Mouse (Mus musculus) forebrain, embryonic 12.5 days (tissue): ENCODE data around the gene Gm49510. TPM values are rescaled to one million over a fixed set of nuclear protein-coding genes. Genes with fewer than 3 reads are reported as not detected.

Experiments used
- ATAC-seq: fragments of 200-750 bp; cut with Nextera tagmentation; 2 replicates; pipeline ENCODE4 v1.8.0; 2017; ENCODE audit warnings: moderate TSS enrichment; ENCODE audit not compliant: low FRiP score
- H3K27ac ChIP-seq: fragments of 300-500 bp; sonication (generic); 2 replicates; pipeline ENCODE4 v1.5.1; 2016; ENCODE audit warnings: mild to moderate bottlenecking
- H3K27me3 ChIP-seq: fragments of 300-500 bp; sonication (generic); 2 replicates; pipeline ENCODE4 v1.6.1; 2016; ENCODE audit warnings: mild to moderate bottlenecking
- H3K36me3 ChIP-seq: fragments of 300-500 bp; sonication (generic); replicated peaks from 2 replicates; pipeline ENCODE4 v1.6.1; 2016; ENCODE audit warnings: mild to moderate bottlenecking
- H3K4me1 ChIP-seq: fragments of 300-500 bp; sonication (generic); 2 replicates; pipeline ENCODE4 v1.6.1; 2016
- H3K4me2 ChIP-seq: fragments of 300-500 bp; sonication (generic); 2 replicates; pipeline ENCODE4 v1.6.1; 2016; ENCODE audit warnings: mild to moderate bottlenecking, moderate library complexity
- H3K4me3 ChIP-seq: fragments of 300-500 bp; sonication (generic); replicated peaks from 2 replicates; pipeline ENCODE4 v1.5.1; 2016; ENCODE audit warnings: mild to moderate bottlenecking
- H3K9ac ChIP-seq: fragments of 300-500 bp; sonication (generic); 2 replicates; pipeline ENCODE4 v1.6.1; 2016; ENCODE audit warnings: mild to moderate bottlenecking
- H3K9me3 ChIP-seq: fragments of 300-500 bp; sonication (generic); 2 replicates; pipeline ENCODE4 v1.6.1; 2016
- WGBS: fragments of 180-500 bp; shearing (Covaris S2); methylation state at CpG from one replicate; pipeline ENCODE4 v1.1.7; 2016; 5-methylcytosine and 5-hydroxymethylcytosine counted together
- polyA plus RNA-seq: library from polyadenylated mRNA; unstranded; fragments of >200 nt; fragmentation: Nextera tagmentation; extraction: Ambion mirVana; gene quantifications from 2 replicates; pipeline ENCODE4 v1.2.1, GENCODE M21; 2016

Gm49510 gene
- polyA plus RNA-seq, 1 experiment from 2014 or later: not detected

DNA sequence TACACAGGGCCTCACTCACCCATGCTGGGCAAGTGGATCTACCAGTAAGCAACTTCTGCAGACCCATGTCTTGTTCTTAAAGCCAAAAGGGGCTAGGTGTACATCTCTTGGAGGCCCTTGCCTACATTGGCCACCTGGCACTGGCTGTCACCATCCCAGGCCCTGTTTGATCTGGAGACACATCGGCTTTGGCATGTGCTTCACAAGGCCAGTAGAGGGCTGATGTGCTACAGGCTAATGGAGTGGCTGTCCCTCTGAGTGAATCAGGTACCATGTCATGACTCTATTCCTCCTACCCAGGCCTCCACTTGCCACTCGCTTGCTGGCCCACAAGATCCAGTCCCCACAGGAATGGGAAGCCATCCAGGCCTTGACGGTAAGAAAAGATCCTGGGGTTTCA lies 17.6 kb upstream of the Gm49510 start:
- Histone ChIP-seq H3K9ac (no peak overlapping the region), H3K4me3 (no peak overlapping the region), H3K36me3 (peaks cover 68% of the 10 kb centered on the region), H3K4me1 (peaks cover 18% of the 10 kb centered on the region), H3K4me2 (no peak overlapping the region), H3K27me3 (no peaks in the 10 kb centered on the region), H3K27ac (no peak overlapping the region), H3K9me3 (no peaks in the 10 kb centered on the region)
- ATAC-seq: no peak
- WGBS: 83% methylated on average over 3 of the region's 3 CpGs

DNA sequence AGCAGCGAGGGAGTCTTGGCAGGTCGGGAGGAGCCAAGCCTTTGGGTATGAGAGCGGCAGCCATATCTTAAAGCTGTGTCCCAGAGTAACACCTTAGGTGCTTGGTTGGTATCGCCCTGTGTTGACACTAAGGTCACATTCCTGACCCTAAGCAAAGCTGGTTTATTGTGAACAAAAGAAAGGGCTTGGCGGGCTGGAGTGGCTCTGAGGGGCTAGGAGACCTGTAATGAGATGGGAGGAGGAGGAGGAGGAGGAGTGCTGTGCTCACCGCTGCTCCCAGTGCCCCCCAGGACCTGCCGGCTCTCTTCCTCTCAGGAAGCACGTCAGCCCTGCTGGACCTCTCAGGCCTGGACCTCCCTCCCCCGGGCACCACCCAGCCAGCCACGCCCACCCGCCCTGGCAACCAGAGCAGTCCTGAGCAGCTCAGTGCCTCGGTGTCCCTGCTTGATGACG lies 10.0 kb upstream of the Gm49510 start:
- peaks cover 91% of the 10 kb centered on the region for H3K36me3 ChIP-seq
- 0 out of 2 replicates have a peak, but pooled peaks cover 3% of the 10 kb centered on the region for H3K4me1 ChIP-seq
- H3K4me2 ChIP-seq: no peak overlapping the region
- no peak overlapping the region for H3K4me3 ChIP-seq
- no peak for ATAC-seq
- H3K9me3 ChIP-seq: no peaks in the 10 kb centered on the region
- no peaks in the 10 kb centered on the region for H3K27me3 ChIP-seq
- H3K9ac ChIP-seq: no peak overlapping the region
- WGBS: 19% methylated on average over 13 of the region's 13 CpGs
- H3K27ac ChIP-seq: no peak overlapping the region

DNA sequence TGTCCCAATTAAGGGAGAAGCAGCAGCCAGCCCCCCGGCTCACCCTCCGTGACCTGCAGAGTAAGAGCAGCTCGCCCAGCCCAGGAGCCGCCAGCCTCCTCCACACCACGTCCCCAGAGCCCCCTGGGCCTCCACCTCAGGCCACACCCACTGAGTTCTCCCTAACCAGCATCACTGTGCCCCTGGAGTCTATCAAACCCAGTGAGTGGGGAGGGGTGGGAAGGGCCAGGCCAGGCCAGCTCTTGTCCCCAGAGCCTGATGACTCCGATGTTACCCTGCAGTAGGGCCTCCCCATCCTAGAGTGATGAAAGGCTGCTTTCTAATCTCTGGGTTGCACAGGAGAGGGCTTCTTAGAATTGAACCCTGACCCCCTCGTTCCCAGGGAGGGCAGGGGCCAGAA lies 7.0 kb upstream of the Gm49510 start:
- H3K36me3 ChIP-seq: peaks cover 67% of the 10 kb centered on the region

DNA sequence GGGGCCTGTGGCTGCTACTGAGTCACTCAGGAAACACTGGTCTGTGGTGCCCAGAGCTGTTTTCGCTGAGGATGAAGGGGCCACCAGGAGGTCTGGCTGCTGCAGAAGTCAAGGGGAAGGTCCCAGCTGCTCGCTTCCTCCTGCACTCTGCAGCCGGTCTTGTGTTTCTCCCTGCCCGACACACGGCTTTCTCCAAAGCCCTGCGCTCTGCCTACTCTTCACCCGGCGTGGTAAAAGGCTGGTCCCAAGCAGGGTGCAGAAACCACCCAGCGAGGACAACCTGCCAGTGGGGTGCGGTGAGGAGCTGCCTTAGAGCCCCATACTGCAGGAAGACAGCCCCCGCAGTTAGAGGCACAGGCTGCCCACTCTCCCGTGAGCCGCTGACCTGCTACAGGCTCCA lies 4.7 kb upstream of the Gm49510 start:
- WGBS: 76% methylated on average over 13 of the region's 13 CpGs
- Histone ChIP-seq H3K9me3 (no peaks in the 10 kb centered on the region), H3K27me3 (peaks cover 13% of the 10 kb centered on the region; the same call in 1 of the 2 replicates), H3K4me1 (peaks cover 11% of the 10 kb centered on the region; the same call in 1 of the 2 replicates), H3K9ac (no peak overlapping the region), H3K27ac (no peak overlapping the region), H3K4me3 (no peak overlapping the region), H3K36me3 (peaks cover 44% of the 10 kb centered on the region), H3K4me2 (no peak overlapping the region)
- ATAC-seq: no peak

More for the DNA sequence above, 7.0 kb upstream of the Gm49510 start:
- Histone ChIP-seq H3K4me2 (no peak overlapping the region), H3K27me3 (no peaks in the 10 kb centered on the region), H3K4me1 (0 out of 2 replicates have a peak, but pooled peaks cover 3% of the 10 kb centered on the region), H3K9me3 (no peaks in the 10 kb centered on the region), H3K9ac (no peak overlapping the region), H3K4me3 (no peak overlapping the region), H3K27ac (no peak overlapping the region)
- no peak for ATAC-seq
- WGBS: 70% methylated on average over 7 of the region's 7 CpGs

DNA sequence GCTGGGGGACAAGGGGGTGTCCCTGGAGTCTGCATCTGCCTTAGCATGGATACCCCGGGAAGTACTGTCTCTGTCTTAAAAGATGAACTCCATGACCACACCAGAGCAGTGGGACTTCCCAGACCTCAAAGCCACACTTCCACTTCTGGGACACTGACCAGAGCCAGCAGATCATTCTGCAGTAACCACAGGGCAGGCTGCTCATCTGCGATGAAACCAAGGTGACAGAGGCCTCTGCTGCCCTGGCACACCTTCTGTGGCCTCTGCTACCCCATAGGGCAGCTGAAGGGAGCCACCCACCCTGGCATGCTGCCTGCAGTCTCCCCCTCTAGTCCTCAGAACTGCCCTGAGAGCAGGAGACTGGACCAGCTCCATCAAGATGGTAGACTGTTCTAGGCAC lies 3.7 kb upstream of the Gm49510 start:
- H3K27ac ChIP-seq: no peak overlapping the region
- peaks cover 36% of the 10 kb centered on the region for H3K36me3 ChIP-seq
- WGBS: 81% methylated on average over 2 of the region's 2 CpGs
- ATAC-seq: no peak
- H3K9me3 ChIP-seq: no peaks in the 10 kb centered on the region
- H3K4me2 ChIP-seq: no peak overlapping the region
- no peak overlapping the region for H3K4me3 ChIP-seq
- H3K27me3 ChIP-seq: peaks cover 23% of the 10 kb centered on the region
- no peak overlapping the region for H3K9ac ChIP-seq
- peaks cover 21% of the 10 kb centered on the region for H3K4me1 ChIP-seq

DNA sequence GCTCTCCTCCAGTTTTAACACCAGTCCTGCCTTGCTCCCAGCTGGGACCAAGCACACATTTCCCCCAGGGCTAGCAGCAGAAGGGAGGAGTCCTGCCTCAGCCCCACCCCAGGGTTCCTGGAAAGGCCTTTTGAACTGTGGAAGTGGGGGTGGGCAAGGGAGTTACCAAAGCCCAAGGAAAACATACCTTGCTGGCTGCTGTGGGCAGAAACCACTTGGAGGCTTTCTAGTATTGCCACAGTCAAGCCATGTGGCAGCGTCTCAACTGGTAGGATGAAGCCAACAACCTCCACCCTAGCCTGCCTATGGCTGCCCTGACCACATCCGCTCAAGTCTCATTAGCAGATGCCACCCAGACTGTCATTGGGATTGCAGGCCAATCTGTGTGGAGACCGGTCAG lies 3.3 kb upstream of the Gm49510 start:
- peaks cover 32% of the 10 kb centered on the region for H3K36me3 ChIP-seq
- WGBS: 88% methylated on average over 3 of the region's 3 CpGs
- no peak overlapping the region for H3K27ac ChIP-seq
- H3K9me3 ChIP-seq: no peaks in the 10 kb centered on the region
- no peak overlapping the region for H3K4me3 ChIP-seq
- peaks cover 27% of the 10 kb centered on the region for H3K27me3 ChIP-seq
- no peak for ATAC-seq
- peaks cover 25% of the 10 kb centered on the region for H3K4me1 ChIP-seq
- H3K9ac ChIP-seq: no peak overlapping the region
- no peak overlapping the region for H3K4me2 ChIP-seq

DNA sequence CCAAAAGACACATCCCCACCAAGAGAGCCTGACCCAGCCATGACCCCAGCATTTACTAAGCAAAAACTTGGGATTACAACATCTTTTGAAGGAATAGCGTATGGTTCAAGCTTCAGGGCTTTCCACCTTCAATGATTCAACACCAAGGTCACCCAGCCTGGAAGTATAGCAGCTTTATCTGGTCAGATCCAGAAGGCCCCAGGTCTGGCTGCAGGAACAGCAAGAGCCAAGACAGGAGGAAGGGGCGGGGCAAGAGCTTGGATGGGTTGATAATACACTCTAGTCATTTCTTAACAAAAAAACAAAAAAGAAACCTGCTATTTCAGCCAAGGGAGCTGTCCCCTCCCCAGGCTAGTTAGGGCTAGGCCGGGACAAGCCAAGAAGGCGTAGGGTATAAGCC lies 2.0 kb upstream of the Gm49510 start:
- Histone ChIP-seq H3K27me3 (peaks cover 37% of the 10 kb centered on the region), H3K4me2 (no peak overlapping the region), H3K9me3 (no peaks in the 10 kb centered on the region), H3K27ac (no peak overlapping the region), H3K4me1 (peaks cover 30% of the 10 kb centered on the region), H3K9ac (no peak overlapping the region), H3K36me3 (peaks cover 18% of the 10 kb centered on the region), H3K4me3 (no peak overlapping the region)
- 90% methylated on average over 4 of the region's 4 CpGs for WGBS
- ATAC-seq: no peak

DNA sequence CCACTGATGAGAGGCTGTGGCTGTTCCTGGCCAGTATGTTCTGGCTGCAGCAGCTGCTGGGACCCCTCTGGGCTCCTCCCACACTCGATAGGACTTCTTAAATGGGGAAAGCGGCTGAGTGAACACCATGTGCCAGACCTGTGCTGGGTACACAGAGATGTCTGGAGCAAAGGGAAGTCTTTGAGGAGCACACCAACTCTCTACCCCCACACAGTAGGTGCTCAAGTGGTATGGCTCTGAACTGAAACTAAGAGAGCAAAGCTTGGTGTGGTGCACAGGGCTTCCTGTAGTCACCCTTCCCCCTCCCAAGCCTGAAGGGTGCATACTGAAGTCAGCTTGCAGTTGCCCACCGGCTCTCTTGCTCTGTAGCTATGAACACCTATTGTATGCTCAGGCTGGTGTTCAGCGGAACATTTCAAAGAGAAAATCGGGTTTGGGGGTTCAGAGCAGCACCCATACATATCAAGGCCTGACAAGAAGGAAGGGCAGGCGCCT lies 913 bp upstream of the Gm49510 start:
- Histone ChIP-seq H3K4me1 (peaks cover 30% of the 10 kb centered on the region), H3K9me3 (no peaks in the 10 kb centered on the region), H3K4me3 (no peak overlapping the region), H3K36me3 (peaks cover 8% of the 10 kb centered on the region; the same call in 1 of the 2 replicates), H3K27me3 (peaks cover 37% of the 10 kb centered on the region), H3K27ac (no peak overlapping the region), H3K9ac (no peak overlapping the region), H3K4me2 (no peak overlapping the region)
- ATAC-seq: no peak
- 53% methylated on average over 6 of the region's 6 CpGs for WGBS

DNA sequence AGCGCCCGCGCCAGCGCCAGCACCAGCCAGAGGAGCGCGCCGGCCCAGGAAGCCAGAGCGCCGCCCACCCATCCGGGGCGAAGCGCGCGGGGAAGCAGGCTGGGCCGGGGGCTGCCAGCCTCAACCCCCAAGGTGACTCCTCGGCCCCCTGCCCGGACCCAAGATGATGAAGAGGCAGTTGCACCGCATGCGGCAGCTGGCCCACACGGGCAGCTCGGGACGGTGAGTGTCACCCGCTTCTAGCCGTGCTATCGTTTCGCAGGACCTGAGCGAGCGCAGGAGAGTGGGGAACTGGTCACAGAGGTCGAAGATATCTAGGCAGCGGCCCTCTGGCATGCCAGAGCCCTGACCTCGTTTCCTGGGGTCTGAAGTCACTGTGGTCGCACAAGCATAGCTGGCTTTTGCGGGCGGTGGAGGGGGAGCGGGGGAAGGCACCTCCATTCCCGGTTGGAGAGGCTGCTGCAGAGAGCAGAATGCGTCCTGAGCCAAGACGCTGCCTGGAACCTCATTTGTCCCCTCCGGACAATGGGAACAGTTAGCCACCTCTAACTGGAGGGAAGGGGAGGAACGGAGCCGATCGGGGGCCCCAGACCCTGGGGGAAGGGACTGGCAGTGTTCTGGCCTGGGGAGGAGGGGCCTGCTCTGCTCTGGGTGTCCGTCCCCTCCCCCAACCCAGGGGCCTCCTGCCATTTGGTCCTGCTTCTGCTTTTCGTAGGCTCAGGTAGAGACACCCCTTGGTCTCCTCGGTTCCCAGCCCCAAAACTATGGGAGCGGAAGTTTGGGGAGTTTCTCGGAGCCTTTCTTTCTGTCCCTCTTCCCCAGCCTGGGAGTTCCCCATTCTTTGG lies 495 bp downstream of the Gm49510 start, which contains the start of gene Sh3bp1:
Gene Sh3bp1 (plus strand): TSS at position 29 of the 845 bp plus-strand sequence.
- Histone ChIP-seq H3K4me1 (peaks cover 27% of the 10 kb centered on the region), H3K27ac (no peak within 1 kb of the TSS; the same call in 1 of the 2 replicates), H3K9me3 (no peaks in the 10 kb centered on the region), H3K27me3 (peaks cover 37% of the 10 kb centered on the region), H3K36me3 (0 out of 2 replicates have a peak, but pooled peaks cover 3% of the 10 kb centered on the region), H3K9ac (peak within 1 kb of the TSS; percentile 68), H3K4me2 (peak within 1 kb of the TSS; percentile 95), H3K4me3 (peak within 1 kb of the TSS; percentile 57)
- WGBS: under 1% methylated on average over 46 of the region's 47 CpGs
- 0 out of 2 replicates have a peak, but pooled peaks have one; percentile 37 for ATAC-seq

DNA sequence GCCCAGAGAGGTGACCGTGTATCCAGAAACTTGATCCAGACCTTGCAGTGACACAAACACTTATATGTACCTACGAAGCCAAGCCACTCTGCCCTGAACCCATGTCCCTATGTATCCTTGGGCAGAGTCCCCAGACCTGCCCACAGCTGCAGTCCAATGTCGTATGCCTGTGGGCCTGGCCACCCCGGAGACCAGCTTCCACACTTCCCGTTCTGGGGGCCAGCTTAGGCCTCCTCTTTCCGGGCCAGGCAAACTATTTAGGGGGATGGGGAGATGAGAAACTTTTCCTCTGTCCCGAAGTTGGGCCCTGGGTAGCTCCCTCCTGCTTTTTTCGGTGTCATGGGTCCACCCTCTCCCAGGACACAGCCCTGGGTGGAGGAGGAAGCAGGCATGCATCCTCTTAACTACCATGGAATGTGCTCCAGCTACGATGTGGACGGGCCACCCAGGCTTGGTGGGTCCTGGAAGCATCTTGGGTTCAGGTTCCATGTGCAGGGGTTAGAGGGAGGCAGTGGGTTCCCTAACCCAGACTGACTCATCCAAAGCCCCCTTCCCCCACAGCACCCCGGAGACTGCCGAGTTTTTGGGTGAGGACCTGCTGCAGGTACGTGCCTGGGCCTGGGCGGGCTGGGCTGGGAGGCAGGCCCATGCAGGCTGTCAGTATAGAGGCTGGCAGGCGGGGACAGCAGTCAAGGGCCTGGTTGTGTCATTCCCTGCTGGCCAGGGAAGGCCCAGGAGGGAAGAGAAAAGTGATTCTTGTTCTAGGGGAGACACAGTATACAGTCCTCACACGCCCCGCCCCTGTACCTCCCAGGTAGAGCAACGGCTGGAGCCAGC lies 1.3 kb downstream of the Gm49510 start:
- peaks cover 37% of the 10 kb centered on the region for H3K27me3 ChIP-seq
- H3K36me3 ChIP-seq: no peaks in the 10 kb centered on the region
- H3K4me2 ChIP-seq: peak overlapping the region; percentile 95
- no peak overlapping the region for H3K27ac ChIP-seq
- H3K9me3 ChIP-seq: no peaks in the 10 kb centered on the region
- H3K9ac ChIP-seq: peak overlapping the region; percentile 68
- ATAC-seq: no peak
- peak overlapping the region; percentile 57 for H3K4me3 ChIP-seq
- peaks cover 27% of the 10 kb centered on the region for H3K4me1 ChIP-seq
- whole genome bisulfite sequencing: 23% methylated on average over 18 of the region's 18 CpGs

DNA sequence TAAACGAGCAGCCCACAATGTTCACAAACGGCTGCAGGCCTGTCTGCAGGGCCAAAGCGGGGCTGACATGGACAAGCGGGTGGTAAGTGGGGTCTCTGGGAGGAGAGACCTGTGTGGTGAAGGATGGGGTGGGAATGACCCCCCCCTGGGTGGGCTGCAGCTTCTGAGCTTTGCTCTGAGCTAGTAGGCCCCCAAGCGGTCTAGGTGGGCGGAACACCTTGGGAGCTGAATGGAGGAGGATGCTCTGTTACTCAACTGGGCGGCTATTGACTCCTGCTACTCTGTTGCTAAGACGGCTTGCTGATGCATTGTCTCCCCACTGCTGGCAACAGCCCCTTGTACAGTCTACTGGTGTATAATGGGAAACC lies 1.9 kb downstream of the Gm49510 start:
- Histone ChIP-seq H3K4me2 (peak overlapping the region; percentile 95), H3K27ac (0 out of 2 replicates have a peak overlapping the region, but pooled peaks have one; percentile 13), H3K4me1 (peaks cover 27% of the 10 kb centered on the region), H3K36me3 (0 out of 2 replicates have a peak, but pooled peaks cover 1% of the 10 kb centered on the region), H3K27me3 (peaks cover 37% of the 10 kb centered on the region), H3K9me3 (no peaks in the 10 kb centered on the region), H3K9ac (no peak overlapping the region), H3K4me3 (no peak overlapping the region)
- WGBS: 31% methylated on average over 8 of the region's 8 CpGs
- no peak for ATAC-seq

DNA sequence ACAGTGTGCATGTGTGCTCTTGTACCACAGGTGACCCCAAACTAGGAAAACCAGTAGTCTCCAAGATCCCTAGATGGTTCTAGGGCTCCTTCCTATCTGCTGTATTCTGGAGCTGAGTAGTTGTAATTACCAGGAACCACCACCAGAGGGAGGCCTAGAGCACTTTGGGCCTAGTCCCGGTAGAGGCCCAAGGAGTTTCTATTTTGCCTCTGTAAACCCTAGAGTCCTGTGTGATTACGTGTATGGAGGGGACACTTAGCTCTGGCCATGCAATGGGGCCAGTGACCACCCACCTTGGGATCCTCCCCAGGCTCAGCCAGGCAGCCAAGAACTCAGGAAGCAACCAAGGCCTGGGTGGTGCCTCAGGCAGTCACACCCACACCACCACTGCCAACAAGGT lies 3.8 kb downstream of the Gm49510 start:
- Histone ChIP-seq H3K9me3 (no peaks in the 10 kb centered on the region), H3K27ac (no peak overlapping the region), H3K4me1 (peaks cover 27% of the 10 kb centered on the region), H3K4me3 (no peak overlapping the region), H3K9ac (no peak overlapping the region), H3K4me2 (no peak overlapping the region), H3K27me3 (peaks cover 37% of the 10 kb centered on the region), H3K36me3 (0 out of 2 replicates have a peak, but pooled peaks cover 5% of the 10 kb centered on the region)
- 6% methylated on average over 2 of the region's 2 CpGs for WGBS
- peak; percentile 22 for ATAC-seq
